Mouse (Mus musculus) kidney, postnatal 25 days (tissue): ENCODE results near the gene Rhox6.
"Not testable (repeated sequence)": the region's sequence is repeated elsewhere in the genome, so short reads cannot be mapped to it uniquely, and the experiment has no call there.

Experiments used
- DNase-seq, 2 experiments: peaks; one replicate each; pipeline ENCODE4 v3.0.0; 2021; ENCODE audit warnings: mixed read lengths in 2 of 2

The Rhox6 gene

GRCm38 (mm10) chrX:37826610-37827009 lies at the start of gene Rhox6:
Rhox6 (plus strand) TSS chrX:37826910.
- not testable (repeated sequence) for DNase-seq

- peak in 1 of 2 experiments; percentile 7 for DNase-seq
Observed at GRCm38 (mm10) chrX:37807286-37808080, 19.2 kb upstream of the Rhox6 start.

GRCm38 (mm10) chrX:37809396-37809795 lies 17.3 kb upstream of the Rhox6 start:
- DNase-seq = no peak

- DNase-seq = peak in 1 of 2 experiments; percentile 55
Observed at GRCm38 (mm10) chrX:37811179-37811578, 15.5 kb upstream of the Rhox6 start.

- no peak for DNase-seq
Observed at GRCm38 (mm10) chrX:37815665-37816064, 11.0 kb upstream of the Rhox6 start.

- DNase-seq = not testable (repeated sequence)
Observed at GRCm38 (mm10) chrX:37831386-37831785, 4.7 kb downstream of the Rhox6 start, which contains the start of gene Rhox7a. Rhox7a (plus strand) TSS chrX:37831686.

GRCm38 (mm10) chrX:37871641-37872040 lies 44.9 kb downstream of the Rhox6 start:
- no peak for DNase-seq

- DNase-seq = no peak
Observed at GRCm38 (mm10) chrX:37878844-37879243, 52.1 kb downstream of the Rhox6 start, which contains the start of gene Rhox8. Rhox8 (minus strand) TSS chrX:37878944.
